Mouse (Mus musculus) embryonic facial prominence, embryonic 15.5 days (tissue): ENCODE measurements at regions not wholly inside any gene's neighbourhood (a gene's known extent, or its start where the extent isn't known, plus 50 kb on each side); places are given as distances from the start of the nearest gene placed in this dataset.
A peak's percentile ranks its signal among the peaks of the same experiment; 100 is the strongest.

ENCODE experiments used
- ATAC-seq: fragments of 200-750 bp; cut with Nextera tagmentation; 2 replicates; pipeline ENCODE4 v1.8.0; 2017; ENCODE audit warnings: low read depth, moderate TSS enrichment; ENCODE audit not compliant: insufficient number of reproducible peaks, low FRiP score, low TSS enrichment
- H3K27ac ChIP-seq: fragments of 300-500 bp; sonication (generic); replicated peaks from 2 replicates; pipeline ENCODE4 v1.5.1; 2015; ENCODE audit warnings: mild to moderate bottlenecking, inconsistent platforms
- H3K27me3 ChIP-seq: fragments of 300-500 bp; sonication (generic); 2 replicates; pipeline ENCODE4 v1.6.1; 2015; ENCODE audit warnings: inconsistent platforms
- H3K36me3 ChIP-seq: fragments of 300-500 bp; sonication (generic); 2 replicates; pipeline ENCODE4 v1.6.1; 2015; ENCODE audit warnings: mild to moderate bottlenecking, inconsistent platforms
- H3K4me1 ChIP-seq: fragments of 300-500 bp; sonication (generic); 2 replicates; pipeline ENCODE4 v1.6.1; 2015; ENCODE audit warnings: inconsistent platforms
- H3K4me2 ChIP-seq: fragments of 300-500 bp; sonication (generic); replicated peaks from 2 replicates; pipeline ENCODE4 v1.6.1; 2015; ENCODE audit warnings: mild to moderate bottlenecking, inconsistent platforms
- H3K4me3 ChIP-seq: fragments of 300-500 bp; sonication (generic); replicated peaks from 2 replicates; pipeline ENCODE4 v1.5.1; 2015; ENCODE audit warnings: mild to moderate bottlenecking, inconsistent platforms
- H3K9ac ChIP-seq: fragments of 300-500 bp; sonication (generic); 2 replicates; pipeline ENCODE4 v1.6.1; 2015; ENCODE audit warnings: inconsistent platforms
- H3K9me3 ChIP-seq: fragments of 300-500 bp; sonication (generic); replicated peaks from 2 replicates; pipeline ENCODE4 v1.6.1; 2016; ENCODE audit warnings: inconsistent platforms
- WGBS: fragments of 180-500 bp; shearing (Covaris S2); methylation state at CpG from one replicate; pipeline ENCODE4 v1.1.7; 2015; 5-methylcytosine and 5-hydroxymethylcytosine counted together

- 65% methylated on average over 18 of the region's 18 CpGs for WGBS
- no peak overlapping the region for H3K27ac ChIP-seq
- no peaks in the 10 kb centered on the region for H3K36me3 ChIP-seq
- 0 out of 2 replicates have a peak, but pooled peaks cover 4% of the 10 kb centered on the region for H3K4me1 ChIP-seq
- H3K4me2 ChIP-seq, result no peak overlapping the region
- no peak overlapping the region for H3K4me3 ChIP-seq
- ATAC-seq, result no peak
- no peaks in the 10 kb centered on the region for H3K9me3 ChIP-seq
- H3K27me3 ChIP-seq, result peaks cover 18% of the 10 kb centered on the region; the same call in 1 of the 2 replicates
- H3K9ac ChIP-seq, result no peak overlapping the region
These were observed 172.1 kb upstream of the Irx3 start for GRCm38 (mm10) chr8:91973951-91974439.

- WGBS, result 64% methylated on average over 16 of the region's 16 CpGs
- no peaks in the 10 kb centered on the region for H3K36me3 ChIP-seq
- H3K9ac ChIP-seq, result no peak overlapping the region
- ATAC-seq, result no peak
- H3K4me1 ChIP-seq, result no peaks in the 10 kb centered on the region
- H3K27ac ChIP-seq, result no peak overlapping the region
- H3K9me3 ChIP-seq, result no peaks in the 10 kb centered on the region
- no peak overlapping the region for H3K4me2 ChIP-seq
- 0 out of 2 replicates have a peak, but pooled peaks cover 5% of the 10 kb centered on the region for H3K27me3 ChIP-seq
- H3K4me3 ChIP-seq, result no peak overlapping the region
These were observed 165.5 kb upstream of the Irx3 start for GRCm38 (mm10) chr8:91967407-91967806.

- ATAC-seq, result no peak
- no peaks in the 10 kb centered on the region for H3K36me3 ChIP-seq
- no peak overlapping the region for H3K4me2 ChIP-seq
- WGBS, result 63% methylated on average over 19 of the region's 19 CpGs
- H3K9ac ChIP-seq, result no peak overlapping the region
- no peaks in the 10 kb centered on the region for H3K9me3 ChIP-seq
- 0 out of 2 replicates have a peak, but pooled peaks cover 5% of the 10 kb centered on the region for H3K27me3 ChIP-seq
- H3K4me3 ChIP-seq, result no peak overlapping the region
- no peaks in the 10 kb centered on the region for H3K4me1 ChIP-seq
- H3K27ac ChIP-seq, result no peak overlapping the region
These were observed 165.1 kb upstream of the Irx3 start for GRCm38 (mm10) chr8:91966891-91967370.

- Histone ChIP-seq H3K9me3 (no peaks in the 10 kb centered on the region), H3K4me2 (no peak overlapping the region), H3K27ac (no peak overlapping the region), H3K9ac (no peak overlapping the region), H3K27me3 (no peaks in the 10 kb centered on the region), H3K4me1 (no peaks in the 10 kb centered on the region), H3K4me3 (no peak overlapping the region), H3K36me3 (no peaks in the 10 kb centered on the region)
- no peak for ATAC-seq
- WGBS, result 69% methylated on average over 5 of the region's 5 CpGs
These were observed 159.8 kb upstream of the Irx3 start for GRCm38 (mm10) chr8:91961696-91962095.

GRCm38 (mm10) chr8:91955170-91955569, 153.3 kb upstream of the Irx3 start:
- H3K9me3 ChIP-seq, result no peaks in the 10 kb centered on the region
- H3K4me3 ChIP-seq, result no peak overlapping the region
- H3K4me1 ChIP-seq, result no peaks in the 10 kb centered on the region
- peaks cover 30% of the 10 kb centered on the region for H3K27me3 ChIP-seq
- H3K36me3 ChIP-seq, result no peaks in the 10 kb centered on the region
- H3K4me2 ChIP-seq, result no peak overlapping the region
- no peak overlapping the region for H3K9ac ChIP-seq
- no peak overlapping the region for H3K27ac ChIP-seq
- WGBS, result 76% methylated on average over 6 of the region's 6 CpGs
- no peak for ATAC-seq

- no peak overlapping the region for H3K4me3 ChIP-seq
- ATAC-seq, result no peak
- no peaks in the 10 kb centered on the region for H3K36me3 ChIP-seq
- 85% methylated on average over 4 of the region's 4 CpGs for WGBS
- no peak overlapping the region for H3K27ac ChIP-seq
- H3K4me2 ChIP-seq, result no peak overlapping the region
- H3K27me3 ChIP-seq, result peaks cover 30% of the 10 kb centered on the region
- H3K4me1 ChIP-seq, result peaks cover 15% of the 10 kb centered on the region
- H3K9me3 ChIP-seq, result no peaks in the 10 kb centered on the region
- H3K9ac ChIP-seq, result no peak overlapping the region
These were observed 151.1 kb upstream of the Irx3 start for GRCm38 (mm10) chr8:91952981-91953380.

- Histone ChIP-seq H3K27me3 (peaks cover 24% of the 10 kb centered on the region), H3K4me1 (peaks cover 15% of the 10 kb centered on the region), H3K36me3 (no peaks in the 10 kb centered on the region), H3K4me3 (peak overlapping the region; percentile 16), H3K27ac (0 out of 2 replicates have a peak overlapping the region, but pooled peaks have one; percentile 6), H3K9me3 (no peaks in the 10 kb centered on the region), H3K4me2 (peak overlapping the region; percentile 46), H3K9ac (no peak overlapping the region)
- 45% methylated on average over 9 of the region's 9 CpGs for WGBS
- ATAC-seq, result no peak
These were observed 147.2 kb upstream of the Irx3 start for GRCm38 (mm10) chr8:91949110-91949509.

- Histone ChIP-seq H3K4me1 (peaks cover 15% of the 10 kb centered on the region), H3K9me3 (no peaks in the 10 kb centered on the region), H3K27ac (0 out of 2 replicates have a peak overlapping the region, but pooled peaks have one; percentile 6), H3K4me3 (peak overlapping the region; percentile 16), H3K27me3 (peaks cover 21% of the 10 kb centered on the region), H3K36me3 (no peaks in the 10 kb centered on the region), H3K9ac (no peak overlapping the region), H3K4me2 (peak overlapping the region; percentile 46)
- no peak; the same call in 1 of the 2 replicates for ATAC-seq
- WGBS, result 31% methylated on average over 18 of the region's 18 CpGs
These were observed 146.5 kb upstream of the Irx3 start for GRCm38 (mm10) chr8:91948173-91948940.

- Histone ChIP-seq H3K9me3 (0 out of 2 replicates have a peak, but pooled peaks cover 2% of the 10 kb centered on the region), H3K4me2 (no peak overlapping the region), H3K9ac (no peak overlapping the region), H3K27me3 (peaks cover 5% of the 10 kb centered on the region), H3K36me3 (no peaks in the 10 kb centered on the region), H3K4me1 (0 out of 2 replicates have a peak, but pooled peaks cover 3% of the 10 kb centered on the region), H3K4me3 (no peak overlapping the region), H3K27ac (no peak overlapping the region)
- WGBS, result 21% methylated on average over 5 of the region's 5 CpGs
- no peak for ATAC-seq
These were observed 139.1 kb upstream of the Irx3 start for GRCm38 (mm10) chr8:91941005-91941404.

- Histone ChIP-seq H3K36me3 (no peaks in the 10 kb centered on the region), H3K4me2 (no peak overlapping the region), H3K9ac (no peak overlapping the region), H3K27me3 (no peaks in the 10 kb centered on the region), H3K4me3 (no peak overlapping the region), H3K27ac (no peak overlapping the region), H3K9me3 (no peaks in the 10 kb centered on the region), H3K4me1 (0 out of 2 replicates have a peak, but pooled peaks cover 3% of the 10 kb centered on the region)
- no peak for ATAC-seq
- WGBS, result 45% methylated on average over 2 of the region's 2 CpGs
These were observed 135.4 kb upstream of the Irx3 start for GRCm38 (mm10) chr8:91937227-91937626.

GRCm38 (mm10) chr8:91930520-91930919, 128.7 kb upstream of the Irx3 start:
- ATAC-seq, result no peak
- Histone ChIP-seq H3K4me1 (peaks cover 8% of the 10 kb centered on the region; the same call in 1 of the 2 replicates), H3K4me3 (no peak overlapping the region), H3K36me3 (no peaks in the 10 kb centered on the region), H3K27me3 (peaks cover 13% of the 10 kb centered on the region), H3K4me2 (no peak overlapping the region), H3K9me3 (no peaks in the 10 kb centered on the region), H3K9ac (no peak overlapping the region), H3K27ac (no peak overlapping the region)
- WGBS, result 79% methylated on average over 4 of the region's 4 CpGs
